7 mouse cellular contexts compared by ENCODE assay signal in genomic region chr14:52015445-52016100, GRCm38 (mm10). TPM values are rescaled to one million over a fixed set of nuclear protein-coding genes. Genes with fewer than 3 reads are reported as not detected.
DNase-seq lines count a peak whose midpoint lies in the region; ATAC-seq and TF ChIP-seq lines count a peak whose summit lies in the region.

Tmem253 (plus strand) TSS chr14:52015658.

- H3K27ac ChIP-seq in liver, adult 2 months (replicated peaks; ENCODE audit: insufficient read depth, low read depth, low read length) = peak within 1 kb of the TSS; percentile 59
- H3K27ac ChIP-seq in embryonic facial prominence, embryonic 14.5 days (replicated peaks; ENCODE audit: low read depth, low read length) = peak within 1 kb of the TSS; percentile 93
- peak within 1 kb of the TSS; percentile 93 for H3K27ac ChIP-seq in intestine, embryonic 15.5 days
- peak within 1 kb of the TSS; percentile 98 for H3K27ac ChIP-seq in neural tube, embryonic 13.5 days (replicated peaks)

- no peaks in the 10 kb centered on the region for H3K9me3 ChIP-seq in embryonic facial prominence, embryonic 14.5 days (ENCODE audit: control insufficient read depth, low read length)
- H3K9me3 ChIP-seq in intestine, embryonic 15.5 days = no peaks in the 10 kb centered on the region
- H3K9me3 ChIP-seq in neural tube, embryonic 13.5 days = no peaks in the 10 kb centered on the region

- H3K9ac ChIP-seq in liver, adult 2 months (ENCODE audit: low read depth, low read length) = peak within 1 kb of the TSS; percentile 76
- peak within 1 kb of the TSS; percentile 82 for H3K9ac ChIP-seq in embryonic facial prominence, embryonic 14.5 days (ENCODE audit: low read depth, low read length)
- H3K9ac ChIP-seq in intestine, embryonic 15.5 days = peak within 1 kb of the TSS; percentile 75
- H3K9ac ChIP-seq in neural tube, embryonic 13.5 days = peak within 1 kb of the TSS; percentile 91

- no peak for ATAC-seq in embryonic facial prominence, embryonic 14.5 days (ENCODE audit: low read depth)
- ATAC-seq in intestine, embryonic 15.5 days = no peak
- no peak for ATAC-seq in neural tube, embryonic 13.5 days (ENCODE audit: low read depth)

- no peaks in the 10 kb centered on the region for H3K27me3 ChIP-seq in liver, adult 2 months (ENCODE audit: control insufficient read depth, insufficient read depth, low read length)
- no peaks in the 10 kb centered on the region for H3K27me3 ChIP-seq in embryonic facial prominence, embryonic 14.5 days (replicated peaks; ENCODE audit: control insufficient read depth, insufficient read depth, low read length)
- no peaks in the 10 kb centered on the region for H3K27me3 ChIP-seq in intestine, embryonic 15.5 days (replicated peaks)
- no peaks in the 10 kb centered on the region for H3K27me3 ChIP-seq in neural tube, embryonic 13.5 days

- peaks cover 28% of the 10 kb centered on the region for H3K4me1 ChIP-seq in liver, adult 2 months (ENCODE audit: control insufficient read depth, insufficient read depth, low read length)
- H3K4me1 ChIP-seq in embryonic facial prominence, embryonic 14.5 days (ENCODE audit: control insufficient read depth, insufficient read depth, low read length) = peaks cover 15% of the 10 kb centered on the region
- H3K4me1 ChIP-seq in intestine, embryonic 15.5 days (replicated peaks) = peaks cover 35% of the 10 kb centered on the region
- H3K4me1 ChIP-seq in neural tube, embryonic 13.5 days (replicated peaks) = peaks cover 68% of the 10 kb centered on the region

- 26% methylated on average over 6 of the region's 6 CpGs for WGBS in liver, adult 2 months
- 42% methylated on average over 6 of the region's 6 CpGs for WGBS in embryonic facial prominence, embryonic 14.5 days
- 13% methylated on average over 6 of the region's 6 CpGs for WGBS in intestine, embryonic 15.5 days
- WGBS in neural tube, embryonic 13.5 days = 20% methylated on average over 6 of the region's 6 CpGs

- peak within 1 kb of the TSS; percentile 54 for H3K4me3 ChIP-seq in liver, adult 2 months (ENCODE audit: insufficient read depth, low read depth, low read length)
- peak within 1 kb of the TSS; percentile 65 for H3K4me3 ChIP-seq in embryonic facial prominence, embryonic 14.5 days (ENCODE audit: low read depth, low read length)
- peak within 1 kb of the TSS; percentile 69 for H3K4me3 ChIP-seq in intestine, embryonic 15.5 days (replicated peaks)
- H3K4me3 ChIP-seq in neural tube, embryonic 13.5 days = peak within 1 kb of the TSS; percentile 64

- DNase-seq in liver, adult 2 months (ENCODE audit: extremely low read depth, low read depth, low spot score) = peak; percentile 43
- DNase-seq in liver = no peak
- no peak for DNase-seq in embryonic facial prominence, embryonic 14.5 days (ENCODE audit: low spot score)
- no peak for DNase-seq in frontal cortex, postnatal 14 days (ENCODE audit: low spot score in 2 of 2)
- DNase-seq in c-Kit-positive CD71-positive TER-119-positive erythroid progenitor cells, embryonic 14.5 days (ENCODE audit: low spot score) = no peak

- peak within 1 kb of the TSS; percentile 60 for H3K4me2 ChIP-seq in embryonic facial prominence, embryonic 14.5 days (ENCODE audit: low read depth, low read length)
- peak within 1 kb of the TSS; percentile 74 for H3K4me2 ChIP-seq in intestine, embryonic 15.5 days (replicated peaks)
- peak within 1 kb of the TSS; percentile 72 for H3K4me2 ChIP-seq in neural tube, embryonic 13.5 days

- no peaks in the 10 kb centered on the region for H3K36me3 ChIP-seq in liver, adult 2 months (ENCODE audit: control insufficient read depth, insufficient read depth, low read length)
- H3K36me3 ChIP-seq in embryonic facial prominence, embryonic 14.5 days (ENCODE audit: control insufficient read depth, insufficient read depth, low read length) = no peaks in the 10 kb centered on the region
- H3K36me3 ChIP-seq in intestine, embryonic 15.5 days = no peaks in the 10 kb centered on the region
- no peaks in the 10 kb centered on the region for H3K36me3 ChIP-seq in neural tube, embryonic 13.5 days

- no peak for TF ChIP-seq POLR2A in liver, adult 2 months (IDR thresholded peaks at IDR 0.05; ENCODE audit: extremely low read depth, insufficient read depth, low read length)

- TF ChIP-seq CTCF in liver, adult 2 months (IDR thresholded peaks at IDR 0.05; ENCODE audit: low read depth, low read length) = no peak

- H3K79me2 ChIP-seq in liver, adult 2 months (ENCODE audit: control insufficient read depth, insufficient read depth, low read length) = peaks cover 15% of the 10 kb centered on the region; the same call in 1 of the 2 replicates

RNA-seq across cellular contexts. Expression of gene Tmem253, which starts in this region (rescaled TPM):
- total RNA-seq in liver, adult 2 months (2014; rRNA removed) = not detected in 2 replicates
- polyA plus RNA-seq in liver, adult 2 months (2012; rRNA removed) = 0.11 TPM in 1 of 2 replicates, not detected in the other
- polyA plus RNA-seq in embryonic facial prominence, embryonic 14.5 days (2014; fragmentation: Nextera tagmentation; extraction: Ambion mirVana) = 0.64 and 0.82 TPM in 2 replicates
- polyA plus RNA-seq in intestine, embryonic 15.5 days (2015; fragmentation: Nextera tagmentation; extraction: Ambion mirVana) = 50.1 and 60.0 TPM in 2 replicates
- polyA plus RNA-seq in neural tube, embryonic 13.5 days (2015; fragmentation: Nextera tagmentation; extraction: Ambion mirVana) = not detected in 2 replicates

Comparison
In these comparisons a context has a peak if more than half of its experiments do, and no peak if none do; other contexts are left out.
1. RNA of gene Tmem253 (polyA plus RNA-seq): 50.1 to 60.0 TPM in intestine, embryonic 15.5 days; 0.64 to 0.82 TPM in embryonic facial prominence, embryonic 14.5 days, 0.11 TPM in liver, adult 2 months and not detected in neural tube, embryonic 13.5 days; every median in the first group is over 10 times any median in the second.
2. Peak in DNase-seq, H3K4me3 ChIP-seq, H3K27ac ChIP-seq and H3K9ac ChIP-seq in liver, adult 2 months; RNA of the gene not detected or under 1 TPM.
3. Peak in every context shown above with its lines, with median percentiles within 50 percentile points of each other: H3K27ac ChIP-seq, H3K4me3 ChIP-seq, H3K9ac ChIP-seq and H3K4me2 ChIP-seq.